Mouse (Mus musculus): ENCODE data around the gene Brms1. TPM values are rescaled to one million over a fixed set of nuclear protein-coding genes. Genes with fewer than 3 reads are reported as not detected.

Gene Brms1
- total RNA-seq, 4 experiments from 2014 or later = 23.7 to 29.7 (median 25.4) TPM

GRCm38 (mm10) chr19:5087884-5088728 is 47.0 kb downstream of the Brms1 start, which contains the start of gene Yif1a:
Gene Yif1a (plus strand): TSS chr19:5088538.
- DNase-seq (ENCODE audit: low spot score in 2 of 2) = peak; percentile 80 to 99

GRCm38 (mm10) chr19:5089324-5089723 is 48.2 kb downstream of the Brms1 start:
- no peak for DNase-seq (ENCODE audit: low spot score in 2 of 2)

- no peak for DNase-seq (ENCODE audit: low spot score in 2 of 2)
These were observed 50.9 kb downstream of the Brms1 start for GRCm38 (mm10) chr19:5092083-5092482.

- DNase-seq (ENCODE audit: low spot score in 2 of 2) = no peak
These were observed 52.5 kb downstream of the Brms1 start for GRCm38 (mm10) chr19:5093481-5094242.

- peak; percentile 97 for DNase-seq (ENCODE audit: low spot score in 2 of 2)
These were observed 53.1 kb downstream of the Brms1 start for GRCm38 (mm10) chr19:5094243-5094632.

- DNase-seq (ENCODE audit: low spot score in 2 of 2) = no peak
These were observed 53.7 kb downstream of the Brms1 start for GRCm38 (mm10) chr19:5094746-5095417.

GRCm38 (mm10) chr19:5095887-5096474 is 54.8 kb downstream of the Brms1 start:
- no peak for DNase-seq (ENCODE audit: low spot score in 2 of 2)

- no peak for DNase-seq (ENCODE audit: low spot score in 2 of 2)
These were observed 56.6 kb downstream of the Brms1 start for GRCm38 (mm10) chr19:5097521-5098362.

GRCm38 (mm10) chr19:5098363-5099143 is 57.4 kb downstream of the Brms1 start, which contains the start of gene Cnih2:
Gene Cnih2 (minus strand): TSS chr19:5098521.
- no peak for DNase-seq (ENCODE audit: low spot score in 2 of 2)

Other genes starting within 250 kb of the Brms1 start
- 100 to 1,000 TPM in 1 of 4 experiments, 10 to 100 TPM in 3; 84.7 to 114 (median 94.1) TPM for gene Rbm4, start 247.5 kb upstream of the Brms1 start, total RNA-seq (2022)
- 10 to 100 TPM; 25.1 to 31.9 (median 29.8) TPM for gene Gm21992, start 229.7 kb upstream of the Brms1 start, total RNA-seq (2022)
- gene Rbm14, start 229.7 kb upstream of the Brms1 start, total RNA-seq (2022) = 10 to 100 TPM; 33.9 to 49.3 (median 43.7) TPM
- 10 to 100 TPM; 30.1 to 35.8 (median 33.5) TPM for gene Ccs, start 202.0 kb upstream of the Brms1 start, total RNA-seq (2022)
- gene Ccdc87, start 202.0 kb upstream of the Brms1 start, total RNA-seq (2022) = 1 to 10 TPM; 2.3 to 3.1 (median 2.6) TPM
- 100 to 1,000 TPM; 107 to 126 (median 122) TPM for gene Ctsf, start 186.2 kb upstream of the Brms1 start, total RNA-seq (2022)
- gene Actn3, start 163.4 kb upstream of the Brms1 start, total RNA-seq (2022) = 1 to 10 TPM; 1.2 to 5.7 (median 3.2) TPM
- gene Zdhhc24, start 162.7 kb upstream of the Brms1 start, total RNA-seq (2022) = 10 to 100 TPM; 22.4 to 30.1 (median 23.7) TPM
- gene Bbs1, start 134.7 kb upstream of the Brms1 start, total RNA-seq (2022) = 10 to 100 TPM; 32.5 to 38.2 (median 36.5) TPM
- gene Dpp3, start 113.1 kb upstream of the Brms1 start, total RNA-seq (2022) = 10 to 100 TPM; 39.2 to 45.0 (median 41.7) TPM
- 10 to 100 TPM; 25.3 to 33.8 (median 30.9) TPM for gene Peli3, start 98.2 kb upstream of the Brms1 start, total RNA-seq (2022)
- gene Mrpl11, start 79.2 kb upstream of the Brms1 start, total RNA-seq (2022) = 10 to 100 TPM; 57.1 to 61.5 (median 59.4) TPM
- 10 to 100 TPM in 1 of 4 experiments, 1 to 10 TPM in 3; 6.2 to 16.4 (median 7.4) TPM for gene Npas4, start 51.0 kb upstream of the Brms1 start, total RNA-seq (2022)
- 10 to 100 TPM; 11.6 to 17.6 (median 13.5) TPM for gene Slc29a2, start 17.5 kb upstream of the Brms1 start, total RNA-seq (2022)
- gene B4gat1, start 2.5 kb upstream of the Brms1 start, total RNA-seq (2022) = 100 to 1,000 TPM; 129 to 141 (median 138) TPM
- gene AC124502.3, start 2.5 kb upstream of the Brms1 start, total RNA-seq (2022) = 1 to 10 TPM; 3.2 to 6.4 (median 4.7) TPM
- gene Rin1, start 9.1 kb downstream of the Brms1 start, total RNA-seq (2022) = 10 to 100 TPM; 72.9 to 88.1 (median 78.2) TPM
- 1 to 10 TPM; 5.3 to 6.6 (median 6.1) TPM for gene Cd248, start 26.7 kb downstream of the Brms1 start, total RNA-seq (2022)
- 100 to 1,000 TPM; 135 to 156 (median 139) TPM for gene Tmem151a, start 44.2 kb downstream of the Brms1 start, total RNA-seq (2022)
- gene Yif1a, start 47.2 kb downstream of the Brms1 start, total RNA-seq (2022) = 10 to 100 TPM; 25.3 to 31.3 (median 28.6) TPM
- gene Cnih2, start 57.2 kb downstream of the Brms1 start, total RNA-seq (2022) = 100 to 1,000 TPM; 172 to 193 (median 184) TPM
- 100 to 1,000 TPM; 146 to 171 (median 156) TPM for gene Rab1b, start 65.7 kb downstream of the Brms1 start, total RNA-seq (2022)
- gene Klc2, start 77.2 kb downstream of the Brms1 start, total RNA-seq (2022) = 100 to 1,000 TPM; 237 to 265 (median 247) TPM
- gene Pacs1, start 231.8 kb downstream of the Brms1 start, total RNA-seq (2022) = 10 to 100 TPM; 63.3 to 64.7 (median 64.5) TPM

Measured in left cerebral cortex, adult 8-10 months (tissue).